Mouse (Mus musculus): ENCODE measurements around the gene Klhl2. TPM values are rescaled to one million over a fixed set of nuclear protein-coding genes. Genes with fewer than 3 reads are reported as not detected.

Klhl2 gene
- total RNA-seq, 2 experiments from 2014 or later = 166 to 172 TPM

GRCm38 (mm10) chr8:64784235-64784634, 65.6 kb downstream of the Klhl2 start:
- intact Hi-C loops (cut with DNase I) = no loop called here
- DNase-seq (ENCODE audit: low spot score in 2 of 2) = no peak

DNA sequence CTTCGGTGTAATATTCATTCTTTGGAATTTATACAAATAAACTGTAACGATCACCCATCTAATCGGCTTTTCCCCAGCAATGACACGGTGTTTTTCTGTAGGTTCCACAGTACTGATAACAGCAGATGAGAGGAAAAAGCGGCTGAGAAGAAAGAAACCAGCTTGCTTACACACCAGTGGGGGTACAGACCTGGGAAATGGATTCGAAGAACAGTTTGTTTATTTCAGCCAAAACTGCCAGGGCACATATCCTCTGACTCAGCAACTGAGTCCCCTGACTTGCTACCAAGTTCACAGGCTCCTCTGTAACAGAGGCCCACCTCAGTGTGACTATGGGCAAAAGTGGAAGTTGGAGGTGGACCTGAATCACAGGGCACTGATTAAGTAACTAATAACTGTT, 67.9 kb downstream of the Klhl2 start:
- intact Hi-C loops (cut with DNase I) = no loop called here
- no peak for DNase-seq (ENCODE audit: low spot score in 2 of 2)

GRCm38 (mm10) chr8:64777925-64778324, 71.9 kb downstream of the Klhl2 start:
- intact Hi-C loops (cut with DNase I) = no loop called here
- DNase-seq (ENCODE audit: low spot score in 2 of 2) = no peak

- intact Hi-C loops (cut with DNase I) = no loop called here
- DNase-seq (ENCODE audit: low spot score in 2 of 2) = no peak
Measured at GRCm38 (mm10) chr8:64774136-64774535, 75.7 kb downstream of the Klhl2 start.

- DNase-seq (ENCODE audit: low spot score in 2 of 2) = no peak
- intact Hi-C loops (cut with DNase I) = no loop called here
Measured at GRCm38 (mm10) chr8:64770814-64771213, 79.0 kb downstream of the Klhl2 start.

DNA sequence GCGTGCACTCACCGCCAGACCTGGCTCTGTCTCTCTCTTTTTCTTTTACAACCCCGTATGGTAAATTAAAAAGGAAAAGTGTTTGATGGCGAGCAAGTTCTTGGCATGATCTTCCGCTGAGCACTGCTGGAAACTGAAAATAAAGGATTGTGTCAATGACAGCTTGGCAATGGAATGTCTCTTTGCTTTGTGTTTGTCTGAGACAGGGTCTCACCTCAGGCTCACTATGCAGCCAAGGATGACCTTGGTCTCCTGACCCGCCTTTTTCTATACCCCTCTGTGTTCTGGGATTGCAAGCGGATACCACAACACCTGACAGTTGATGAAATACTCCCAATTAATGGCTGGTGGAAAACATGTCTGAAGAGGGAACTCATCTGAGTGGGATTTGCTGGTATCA, 80.2 kb downstream of the Klhl2 start:
- intact Hi-C loops (cut with DNase I) = no loop called here

GRCm38 (mm10) chr8:64768645-64769044, 81.2 kb downstream of the Klhl2 start:
- no peak for DNase-seq (ENCODE audit: low spot score in 2 of 2)
- intact Hi-C loops (cut with DNase I) = no loop called here

More for the DNA sequence above, 80.2 kb downstream of the Klhl2 start:
- no peak for DNase-seq (ENCODE audit: low spot score in 2 of 2)

- DNase-seq (ENCODE audit: low spot score in 2 of 2) = no peak
- intact Hi-C loops (cut with DNase I) = no loop called here
Measured at GRCm38 (mm10) chr8:64767047-64767446, 82.8 kb downstream of the Klhl2 start.

- intact Hi-C loops (cut with DNase I) = no loop called here
- DNase-seq (ENCODE audit: low spot score in 2 of 2) = no peak
Measured at GRCm38 (mm10) chr8:64764075-64764474, 85.7 kb downstream of the Klhl2 start.

DNA sequence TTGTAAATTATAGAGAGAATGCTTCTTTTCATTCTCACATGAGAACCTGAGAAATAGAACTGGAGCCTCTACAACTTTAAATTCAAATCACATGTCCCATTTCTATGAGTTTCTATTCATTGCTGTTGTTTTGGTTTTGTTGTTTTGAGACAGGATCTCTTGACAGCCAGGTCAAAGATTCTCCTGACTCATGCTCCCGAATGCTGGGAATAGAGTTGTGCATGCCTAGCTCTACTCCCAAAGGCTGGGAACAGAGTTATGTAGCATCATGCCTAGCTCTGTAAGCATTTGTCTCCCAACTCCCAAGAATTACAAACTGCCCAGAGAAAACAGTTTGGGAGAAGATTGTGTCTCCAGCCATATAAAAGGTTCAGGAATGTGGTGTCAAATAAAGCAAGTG, 87.1 kb downstream of the Klhl2 start:
- intact Hi-C loops (cut with DNase I) = loop anchor here (2.0 kb wide), 1 partner anchor 178 kb away; no protein-coding TSS in a partner anchor
- no peak for DNase-seq (ENCODE audit: low spot score in 2 of 2)

DNA sequence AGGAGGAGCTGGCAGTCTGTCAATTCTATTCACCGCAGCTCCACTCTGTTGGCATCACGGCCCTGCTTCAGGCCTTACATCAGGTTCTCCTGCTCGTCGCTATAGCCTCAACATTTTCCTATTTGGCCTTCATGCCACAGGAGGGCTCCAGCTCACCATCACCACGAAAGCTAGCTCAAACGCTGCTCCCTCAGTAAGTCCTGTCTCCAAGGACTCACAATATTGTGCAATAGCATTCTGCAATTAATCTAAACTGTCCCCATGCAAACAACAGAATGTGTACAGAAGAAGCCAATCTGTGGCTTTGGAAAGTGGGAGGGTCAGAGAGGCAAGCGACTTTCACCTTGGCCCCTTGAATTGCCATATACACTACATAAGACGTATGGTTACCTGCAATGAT, 88.4 kb downstream of the Klhl2 start:
- no peak for DNase-seq (ENCODE audit: low spot score in 2 of 2)
- intact Hi-C loops (cut with DNase I) = no loop called here

GRCm38 (mm10) chr8:64757956-64758355, 91.9 kb downstream of the Klhl2 start:
- no peak for DNase-seq (ENCODE audit: low spot score in 2 of 2)
- intact Hi-C loops (cut with DNase I) = no loop called here

DNA sequence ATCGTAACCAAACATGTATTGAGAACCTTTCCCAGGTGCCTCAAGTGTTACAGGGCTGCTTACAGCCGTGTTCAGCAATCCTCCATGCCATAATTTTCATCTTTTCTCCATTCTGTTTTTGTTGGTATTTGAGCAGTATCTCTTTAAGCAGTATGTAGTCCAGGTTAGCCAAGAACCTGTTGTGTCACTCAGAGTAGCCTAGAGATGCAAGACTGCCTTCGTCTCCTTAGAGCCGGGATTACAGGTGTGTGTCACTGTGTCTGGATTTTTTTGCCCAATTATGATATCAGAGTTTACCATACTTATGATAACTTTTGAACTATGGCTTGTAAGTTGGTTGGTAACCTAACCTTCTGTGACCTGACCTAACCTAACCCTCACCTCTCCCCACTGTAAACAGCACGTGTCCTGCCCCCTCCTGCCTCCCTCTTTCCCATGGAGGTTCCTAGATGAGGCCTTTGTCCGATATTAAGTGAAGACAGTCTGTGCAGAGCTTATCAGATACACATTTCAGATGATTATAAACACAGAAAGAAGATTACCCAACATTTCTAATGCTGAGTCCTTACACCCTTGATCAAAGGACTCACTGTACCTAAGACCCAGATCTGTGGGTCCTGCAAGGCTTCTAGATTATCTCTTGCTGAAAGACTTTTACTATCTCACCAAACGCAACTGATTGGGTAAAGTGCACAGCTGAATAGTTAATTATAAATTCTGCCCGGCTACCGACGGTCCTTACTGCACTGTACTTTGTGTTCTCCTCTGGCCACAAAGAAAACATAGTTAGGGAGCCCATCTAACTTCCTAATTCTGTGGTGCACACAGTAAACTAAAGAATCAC, 103.4 kb downstream of the Klhl2 start:
- DNase-seq (ENCODE audit: low spot score in 2 of 2) = no peak
- intact Hi-C loops (cut with DNase I) = no loop called here

- no peak for DNase-seq (ENCODE audit: low spot score in 2 of 2)
- intact Hi-C loops (cut with DNase I) = no loop called here
Measured at GRCm38 (mm10) chr8:64740547-64741211, 109.1 kb downstream of the Klhl2 start.

DNA sequence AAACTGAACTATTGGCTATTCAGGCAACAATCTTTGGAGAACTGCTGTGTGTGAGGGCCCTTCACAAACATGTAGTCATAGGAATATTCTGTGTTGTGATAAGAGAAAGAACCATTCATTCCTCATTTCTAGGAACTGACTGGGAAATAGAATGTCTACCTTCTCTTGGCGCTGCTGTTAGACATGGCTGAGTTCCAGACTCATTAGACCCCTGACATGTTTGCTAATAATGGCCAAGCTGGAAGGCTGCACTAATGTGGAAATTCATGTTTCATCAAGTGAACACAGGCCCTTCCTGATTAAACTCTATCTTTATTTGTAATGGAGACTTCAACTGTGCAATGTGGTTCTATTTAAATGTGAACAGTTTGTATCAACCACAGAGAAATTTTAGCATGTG, 110.9 kb downstream of the Klhl2 start:
- intact Hi-C loops (cut with DNase I) = no loop called here
- DNase-seq (ENCODE audit: low spot score in 2 of 2) = no peak

GRCm38 (mm10) chr8:64736767-64737323, 113.0 kb downstream of the Klhl2 start:
- intact Hi-C loops (cut with DNase I) = no loop called here

DNA sequence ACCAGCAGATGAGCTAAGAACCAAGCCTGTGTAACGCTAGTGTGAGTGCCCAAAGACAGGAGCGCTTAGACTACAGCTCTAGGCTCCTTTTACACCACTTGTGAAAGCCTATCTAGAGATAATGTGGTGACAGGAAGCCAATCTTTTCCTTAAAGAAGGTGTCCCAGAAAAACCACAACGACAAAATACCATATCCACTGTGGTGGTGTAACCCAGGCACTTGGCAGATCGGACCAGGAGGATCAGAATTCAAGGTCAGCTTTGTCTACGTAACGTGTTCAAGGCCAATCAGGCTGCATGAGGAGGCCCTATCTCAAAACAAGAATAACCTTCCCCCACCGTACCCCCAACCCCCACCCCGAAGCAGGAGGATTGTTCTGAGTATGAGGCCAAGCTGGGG, 114.7 kb downstream of the Klhl2 start:
- intact Hi-C loops (cut with DNase I) = no loop called here
- no peak for DNase-seq (ENCODE audit: low spot score in 2 of 2)

More at GRCm38 (mm10) chr8:64736767-64737323, 113.0 kb downstream of the Klhl2 start:
- DNase-seq (ENCODE audit: low spot score in 2 of 2) = no peak

DNA sequence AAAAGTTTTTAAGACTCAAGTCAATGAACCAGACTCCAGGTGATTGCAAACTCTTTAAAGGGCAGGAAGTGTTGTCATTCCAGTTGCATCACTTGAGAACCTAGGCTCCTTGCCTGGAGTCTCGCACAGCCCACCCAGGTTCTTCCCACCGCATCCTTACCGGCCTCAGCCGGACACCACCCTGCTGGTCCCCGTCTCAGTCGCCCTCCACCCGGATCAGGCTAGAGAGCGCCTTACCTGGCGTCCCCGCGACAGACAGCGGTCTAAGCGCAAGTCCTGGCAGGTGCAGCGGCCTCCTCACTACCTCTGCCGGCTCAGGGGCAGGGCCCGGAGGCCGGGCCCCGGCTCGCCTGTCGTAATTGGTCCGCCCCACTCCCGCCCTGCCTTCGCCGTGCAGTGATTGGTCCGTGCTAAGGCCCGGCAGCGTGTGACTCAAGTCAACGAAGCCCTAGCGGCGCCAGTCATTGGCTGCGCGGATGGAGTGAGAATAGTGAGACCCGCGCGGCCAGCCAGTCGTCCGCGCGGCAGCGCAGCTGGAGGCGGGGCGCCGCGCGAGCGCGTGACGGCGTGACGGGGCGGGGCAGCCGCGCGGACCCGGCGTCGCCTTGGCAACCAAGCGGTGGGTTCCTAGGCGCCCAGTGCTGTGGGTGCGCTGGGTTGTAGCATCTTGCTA, 116.4 kb downstream of the Klhl2 start, which contains the start of gene Msmo1:
Gene Msmo1 (minus strand): TSS at position 522 of the 673 bp plus-strand sequence.
- intact Hi-C loops (cut with DNase I) = no loop called here

GRCm38 (mm10) chr8:64732596-64732995, 117.2 kb downstream of the Klhl2 start:
- intact Hi-C loops (cut with DNase I) = no loop called here
- DNase-seq (ENCODE audit: low spot score in 2 of 2) = no peak

More for the DNA sequence above, 116.4 kb downstream of the Klhl2 start, which contains the start of gene Msmo1:
- peak; percentile 98 for DNase-seq (ENCODE audit: low spot score in 2 of 2)

GRCm38 (mm10) chr8:64728156-64728555, 121.7 kb downstream of the Klhl2 start:
- intact Hi-C loops (cut with DNase I) = no loop called here
- DNase-seq (ENCODE audit: low spot score in 2 of 2) = no peak
